Mouse (Mus musculus) heart, embryonic 16.5 days (tissue): ENCODE data around the gene Ergic1. TPM values are rescaled to one million over a fixed set of nuclear protein-coding genes. Genes with fewer than 3 reads are reported as not detected.

Experiments used
- ATAC-seq: fragments of 200-750 bp; cut with Nextera tagmentation; replicated peaks from 2 replicates; pipeline ENCODE4 v1.8.0; 2017; ENCODE audit warnings: moderate number of reproducible peaks; ENCODE audit not compliant: insufficient read depth, low FRiP score; ENCODE audit errors: extremely low read depth
- H3K27ac ChIP-seq: fragments of 300-500 bp; sonication (generic); 2 replicates; pipeline ENCODE4 v1.5.1; 2014; ENCODE audit warnings: mild to moderate bottlenecking, low read length, control low read depth, moderate library complexity
- H3K27me3 ChIP-seq: fragments of 300-500 bp; sonication (generic); 2 replicates; pipeline ENCODE4 v1.6.1; 2014; ENCODE audit warnings: low read length, mixed read lengths; ENCODE audit not compliant: control insufficient read depth, insufficient read depth
- H3K36me3 ChIP-seq: fragments of 300-500 bp; sonication (generic); 2 replicates; pipeline ENCODE4 v1.6.1; 2014; ENCODE audit not compliant: control insufficient read depth, insufficient read depth
- H3K4me1 ChIP-seq: fragments of 300-500 bp; sonication (generic); 2 replicates; pipeline ENCODE4 v1.6.1; 2014; ENCODE audit warnings: low read length, mixed read lengths; ENCODE audit not compliant: control insufficient read depth, insufficient read depth
- H3K4me2 ChIP-seq: fragments of 300-500 bp; sonication (generic); 2 replicates; pipeline ENCODE4 v1.6.1; 2014; ENCODE audit warnings: low read depth, mild to moderate bottlenecking, control low read depth, low read length
- H3K4me3 ChIP-seq: fragments of 300-500 bp; sonication (generic); 2 replicates; pipeline ENCODE4 v1.5.1; 2014; ENCODE audit warnings: mild to moderate bottlenecking, control low read depth, low read length
- H3K9ac ChIP-seq: fragments of 300-500 bp; sonication (generic); 2 replicates; pipeline ENCODE4 v1.6.1; 2014; ENCODE audit warnings: low read length, control low read depth
- H3K9me3 ChIP-seq: fragments of 300-500 bp; sonication (generic); replicated peaks from 2 replicates; pipeline ENCODE4 v1.6.1; 2016; ENCODE audit warnings: low read length; ENCODE audit not compliant: control insufficient read depth
- WGBS: fragments of 180-500 bp; shearing (Covaris S2); extraction: QIAGEN DNeasy Blood & Tissue Kit; methylation state at CpG from one replicate; pipeline ENCODE4 v1.1.7; 2014; 5-methylcytosine and 5-hydroxymethylcytosine counted together
- polyA plus RNA-seq: library from polyadenylated mRNA; unstranded; fragments of >200 nt; fragmentation: Nextera tagmentation; extraction: Ambion mirVana; gene quantifications from 2 replicates; pipeline ENCODE4 v1.2.1, GENCODE M21; 2015

The Ergic1 gene
- polyA plus RNA-seq, 1 experiment from 2014 or later = 84.9 TPM

GRCm38 (mm10) chr17:26575786-26576690 is 14.7 kb downstream of the Ergic1 start:
- H3K36me3 ChIP-seq = no peaks in the 10 kb centered on the region
- WGBS = 71% methylated on average over 12 of the region's 12 CpGs
- peak overlapping the region; percentile 44 for H3K27ac ChIP-seq
- H3K4me1 ChIP-seq = peaks cover 61% of the 10 kb centered on the region
- no peak overlapping the region for H3K4me2 ChIP-seq
- ATAC-seq = no peak
- H3K9me3 ChIP-seq = no peaks in the 10 kb centered on the region
- H3K4me3 ChIP-seq = no peak overlapping the region
- no peaks in the 10 kb centered on the region for H3K27me3 ChIP-seq
- H3K9ac ChIP-seq = peak overlapping the region; percentile 23; the same call in 1 of the 2 replicates

GRCm38 (mm10) chr17:26576833-26577232 is 15.5 kb downstream of the Ergic1 start:
- Histone ChIP-seq H3K9ac (peak overlapping the region; percentile 23), H3K36me3 (peaks cover 3% of the 10 kb centered on the region; the same call in 1 of the 2 replicates), H3K27ac (peak overlapping the region; percentile 44), H3K27me3 (no peaks in the 10 kb centered on the region), H3K4me3 (no peak overlapping the region), H3K4me2 (0 out of 2 replicates have a peak overlapping the region, but pooled peaks have one; percentile 1), H3K4me1 (peaks cover 62% of the 10 kb centered on the region), H3K9me3 (no peaks in the 10 kb centered on the region)
- no peak for ATAC-seq
- 40% methylated on average over 7 of the region's 7 CpGs for WGBS

- no peak for ATAC-seq
- H3K36me3 ChIP-seq = peaks cover 3% of the 10 kb centered on the region; the same call in 1 of the 2 replicates
- peak overlapping the region; percentile 44 for H3K27ac ChIP-seq
- no peaks in the 10 kb centered on the region for H3K9me3 ChIP-seq
- H3K27me3 ChIP-seq = no peaks in the 10 kb centered on the region
- 46% methylated on average over 11 of the region's 11 CpGs for WGBS
- H3K4me2 ChIP-seq = 0 out of 2 replicates have a peak overlapping the region, but pooled peaks have one; percentile 1
- H3K4me3 ChIP-seq = no peak overlapping the region
- peaks cover 66% of the 10 kb centered on the region for H3K4me1 ChIP-seq
- peak overlapping the region; percentile 23 for H3K9ac ChIP-seq
Observed at GRCm38 (mm10) chr17:26577309-26577708, 16.0 kb downstream of the Ergic1 start.

DNA sequence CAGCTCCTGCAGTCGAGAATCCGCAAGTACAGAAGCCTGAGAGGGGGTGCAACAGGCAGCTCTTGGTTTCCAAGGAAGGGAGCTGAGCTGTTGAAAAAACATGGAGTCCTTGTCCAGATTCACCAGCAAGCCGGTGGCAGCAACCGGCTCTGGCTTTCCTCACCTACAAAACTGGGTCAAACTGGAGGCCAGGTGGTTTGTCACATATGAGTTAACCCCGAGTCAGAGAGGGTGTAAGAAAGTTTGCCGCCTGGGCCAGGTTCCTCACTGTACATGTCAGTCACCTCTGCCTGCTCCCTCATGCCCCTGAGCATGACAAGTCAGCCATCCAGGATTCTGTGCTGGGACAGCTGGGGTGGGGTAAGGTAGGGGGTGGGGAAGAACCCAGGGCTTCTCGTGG is 16.9 kb downstream of the Ergic1 start:
- Histone ChIP-seq H3K4me3 (no peak overlapping the region), H3K4me1 (peaks cover 75% of the 10 kb centered on the region), H3K27ac (no peak overlapping the region), H3K27me3 (no peaks in the 10 kb centered on the region), H3K9ac (no peak overlapping the region), H3K4me2 (no peak overlapping the region), H3K36me3 (peaks cover 3% of the 10 kb centered on the region; the same call in 1 of the 2 replicates), H3K9me3 (no peaks in the 10 kb centered on the region)
- ATAC-seq = no peak
- 67% methylated on average over 7 of the region's 7 CpGs for WGBS

- H3K27me3 ChIP-seq = no peaks in the 10 kb centered on the region
Observed at GRCm38 (mm10) chr17:26578771-26579170, 17.5 kb downstream of the Ergic1 start.

DNA sequence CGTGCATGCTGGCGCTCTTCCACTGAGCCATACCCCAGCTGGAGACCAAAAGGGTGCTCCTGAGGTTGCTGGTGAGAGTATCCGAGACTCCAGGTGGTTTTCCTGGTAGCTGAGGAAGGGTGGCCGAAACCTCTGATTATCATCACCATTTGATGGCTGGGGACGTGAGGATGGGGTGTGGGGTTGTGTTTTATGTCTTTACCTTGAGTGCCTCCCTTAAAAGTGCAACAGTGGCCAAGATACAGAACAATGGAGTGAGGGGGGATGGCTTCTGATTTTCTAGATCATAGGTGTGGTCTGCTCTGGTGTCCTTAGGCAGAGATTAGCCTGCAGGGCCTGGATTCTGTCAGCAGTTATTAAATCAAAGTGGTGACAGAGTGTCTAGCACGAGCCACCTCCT is 18.1 kb downstream of the Ergic1 start:
- Histone ChIP-seq H3K27ac (no peak overlapping the region), H3K4me1 (peaks cover 78% of the 10 kb centered on the region)

More at GRCm38 (mm10) chr17:26578771-26579170, 17.5 kb downstream of the Ergic1 start:
- no peak overlapping the region for H3K27ac ChIP-seq
- H3K4me2 ChIP-seq = no peak overlapping the region
- H3K9me3 ChIP-seq = no peaks in the 10 kb centered on the region
- H3K4me3 ChIP-seq = no peak overlapping the region
- peaks cover 78% of the 10 kb centered on the region for H3K4me1 ChIP-seq
- H3K9ac ChIP-seq = no peak overlapping the region
- 91% methylated on average over 11 of the region's 11 CpGs for WGBS
- ATAC-seq = no peak
- H3K36me3 ChIP-seq = peaks cover 3% of the 10 kb centered on the region; the same call in 1 of the 2 replicates

GRCm38 (mm10) chr17:26580873-26581401 is 19.6 kb downstream of the Ergic1 start:
- Histone ChIP-seq H3K4me1 (peaks cover 77% of the 10 kb centered on the region), H3K9ac (no peak overlapping the region), H3K4me3 (no peak overlapping the region), H3K9me3 (no peaks in the 10 kb centered on the region), H3K27ac (no peak overlapping the region), H3K36me3 (peaks cover 3% of the 10 kb centered on the region; the same call in 1 of the 2 replicates), H3K4me2 (no peak overlapping the region), H3K27me3 (no peaks in the 10 kb centered on the region)
- ATAC-seq = no peak
- 91% methylated on average over 3 of the region's 3 CpGs for WGBS

More for the DNA sequence above, 18.1 kb downstream of the Ergic1 start:
- H3K4me3 ChIP-seq = no peak overlapping the region
- no peak for ATAC-seq
- H3K36me3 ChIP-seq = peaks cover 3% of the 10 kb centered on the region; the same call in 1 of the 2 replicates
- WGBS = 49% methylated on average over 6 of the region's 6 CpGs
- H3K9me3 ChIP-seq = no peaks in the 10 kb centered on the region
- H3K4me2 ChIP-seq = no peak overlapping the region
- no peaks in the 10 kb centered on the region for H3K27me3 ChIP-seq
- no peak overlapping the region for H3K9ac ChIP-seq

DNA sequence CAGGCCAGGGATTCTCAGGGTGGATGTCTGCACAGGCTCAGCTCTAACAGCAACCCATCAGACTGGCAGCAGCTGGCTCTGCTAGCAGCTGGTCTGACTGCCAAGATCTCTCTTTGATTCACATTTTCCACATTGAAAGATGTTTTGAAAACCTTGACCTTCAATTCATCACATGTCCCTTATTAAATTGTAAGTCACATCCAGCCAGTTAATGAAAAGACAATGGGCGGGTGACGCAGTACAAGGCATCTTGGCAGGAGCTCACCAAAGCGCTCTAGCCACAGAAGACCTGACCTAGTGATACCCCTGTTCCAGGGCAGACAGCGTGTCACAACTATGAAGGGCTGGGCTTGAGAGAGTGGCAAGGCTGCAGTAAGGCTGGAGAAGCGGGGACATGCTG is 21.0 kb downstream of the Ergic1 start:
- Histone ChIP-seq H3K36me3 (peaks cover 3% of the 10 kb centered on the region; the same call in 1 of the 2 replicates), H3K9me3 (no peaks in the 10 kb centered on the region), H3K27ac (peak overlapping the region; percentile 96), H3K27me3 (no peaks in the 10 kb centered on the region), H3K4me2 (no peak overlapping the region), H3K9ac (peak overlapping the region; percentile 37), H3K4me3 (no peak overlapping the region), H3K4me1 (peaks cover 63% of the 10 kb centered on the region)
- 58% methylated on average over 5 of the region's 5 CpGs for WGBS
- no peak for ATAC-seq

GRCm38 (mm10) chr17:26583056-26583455 is 21.8 kb downstream of the Ergic1 start:
- H3K9ac ChIP-seq = no peak overlapping the region
- H3K27me3 ChIP-seq = no peaks in the 10 kb centered on the region
- no peak overlapping the region for H3K4me3 ChIP-seq
- H3K4me2 ChIP-seq = no peak overlapping the region
- 94% methylated on average over 9 of the region's 9 CpGs for WGBS
- H3K27ac ChIP-seq = peak overlapping the region; percentile 96
- H3K36me3 ChIP-seq = peaks cover 6% of the 10 kb centered on the region; the same call in 1 of the 2 replicates
- no peaks in the 10 kb centered on the region for H3K9me3 ChIP-seq
- H3K4me1 ChIP-seq = peaks cover 58% of the 10 kb centered on the region
- ATAC-seq = no peak
